Mouse (Mus musculus) forebrain, embryonic 15.5 days (tissue): ENCODE measurements around the gene Uqcr11. TPM values are rescaled to one million over a fixed set of nuclear protein-coding genes. Genes with fewer than 3 reads are reported as not detected.

Experiments used
- ATAC-seq: fragments of 200-750 bp; cut with Nextera tagmentation; replicated peaks from 2 replicates; pipeline ENCODE4 v1.8.0; 2017; ENCODE audit warnings: mild to moderate bottlenecking, moderate TSS enrichment, moderate library complexity
- H3K27ac ChIP-seq: fragments of 300-500 bp; sonication (generic); replicated peaks from 2 replicates; pipeline ENCODE4 v1.5.1; 2015; ENCODE audit warnings: mild to moderate bottlenecking, inconsistent platforms
- H3K27me3 ChIP-seq: fragments of 300-500 bp; sonication (generic); 2 replicates; pipeline ENCODE4 v1.6.1; 2015; ENCODE audit warnings: inconsistent platforms
- H3K36me3 ChIP-seq: fragments of 300-500 bp; sonication (generic); 2 replicates; pipeline ENCODE4 v1.6.1; 2015; ENCODE audit warnings: mild to moderate bottlenecking, inconsistent platforms
- H3K4me1 ChIP-seq: fragments of 300-500 bp; sonication (generic); 2 replicates; pipeline ENCODE4 v1.6.1; 2015; ENCODE audit warnings: inconsistent platforms
- H3K4me2 ChIP-seq: fragments of 300-500 bp; sonication (generic); replicated peaks from 2 replicates; pipeline ENCODE4 v1.6.1; 2015; ENCODE audit warnings: mild to moderate bottlenecking, inconsistent platforms
- H3K4me3 ChIP-seq: fragments of 300-500 bp; sonication (generic); 2 replicates; pipeline ENCODE4 v1.5.1; 2015; ENCODE audit warnings: mild to moderate bottlenecking, inconsistent platforms
- H3K9ac ChIP-seq: fragments of 300-500 bp; sonication (generic); replicated peaks from 2 replicates; pipeline ENCODE4 v1.6.1; 2015; ENCODE audit warnings: mild to moderate bottlenecking, inconsistent platforms
- H3K9me3 ChIP-seq: fragments of 300-500 bp; sonication (generic); 2 replicates; pipeline ENCODE4 v1.6.1; 2016; ENCODE audit warnings: inconsistent platforms
- WGBS: fragments of 180-500 bp; shearing (Covaris S2); methylation state at CpG from one replicate; pipeline ENCODE4 v1.1.7; 2015; ENCODE audit warnings: mixed read lengths; 5-methylcytosine and 5-hydroxymethylcytosine counted together
- polyA plus RNA-seq: library from polyadenylated mRNA; unstranded; fragments of >200 nt; fragmentation: Nextera tagmentation; extraction: Ambion mirVana; gene quantifications from 2 replicates; pipeline ENCODE4 v1.2.1, GENCODE M21; 2015

Uqcr11 gene
- polyA plus RNA-seq, 1 experiment from 2014 or later = 551 TPM

GRCm38 (mm10) chr10:80382641-80383365 is 23.8 kb downstream of the Uqcr11 start:
- H3K4me3 ChIP-seq = peak overlapping the region; percentile 81; the same call in 1 of the 2 replicates
- no peak for ATAC-seq
- H3K4me1 ChIP-seq = peaks cover 33% of the 10 kb centered on the region
- no peaks in the 10 kb centered on the region for H3K27me3 ChIP-seq
- peak overlapping the region; percentile 83 for H3K4me2 ChIP-seq
- no peak overlapping the region for H3K27ac ChIP-seq
- WGBS = 73% methylated on average over 7 of the region's 7 CpGs
- H3K9ac ChIP-seq = peak overlapping the region; percentile 97; the same call in 1 of the 2 replicates
- no peaks in the 10 kb centered on the region for H3K9me3 ChIP-seq
- peaks cover 43% of the 10 kb centered on the region for H3K36me3 ChIP-seq

- 49% methylated on average over 10 of the region's 10 CpGs for WGBS
- Histone ChIP-seq H3K4me3 (no peak overlapping the region), H3K9ac (no peak overlapping the region), H3K4me1 (peaks cover 8% of the 10 kb centered on the region; the same call in 1 of the 2 replicates), H3K27ac (no peak overlapping the region), H3K27me3 (no peaks in the 10 kb centered on the region), H3K4me2 (no peak overlapping the region), H3K36me3 (peaks cover 33% of the 10 kb centered on the region), H3K9me3 (no peaks in the 10 kb centered on the region)
- ATAC-seq = no peak
Observed at GRCm38 (mm10) chr10:80377716-80378115, 28.9 kb downstream of the Uqcr11 start.

- Histone ChIP-seq H3K9me3 (no peaks in the 10 kb centered on the region), H3K27me3 (no peaks in the 10 kb centered on the region), H3K4me2 (no peak overlapping the region), H3K36me3 (peaks cover 18% of the 10 kb centered on the region), H3K4me3 (no peak overlapping the region), H3K27ac (no peak overlapping the region), H3K4me1 (peaks cover 14% of the 10 kb centered on the region), H3K9ac (no peak overlapping the region)
- WGBS = 2% methylated on average over 7 of the region's 7 CpGs
- 0 out of 2 replicates have a peak, but pooled peaks have one; percentile 49 for ATAC-seq
Observed at GRCm38 (mm10) chr10:80376160-80376559, 30.5 kb downstream of the Uqcr11 start.

- Histone ChIP-seq H3K27ac (no peak overlapping the region), H3K9me3 (no peaks in the 10 kb centered on the region), H3K4me1 (peaks cover 13% of the 10 kb centered on the region), H3K9ac (no peak overlapping the region), H3K36me3 (no peaks in the 10 kb centered on the region), H3K4me3 (no peak overlapping the region), H3K27me3 (no peaks in the 10 kb centered on the region), H3K4me2 (no peak overlapping the region)
- 25% methylated on average over 6 of the region's 6 CpGs for WGBS
- ATAC-seq = no peak
Observed at GRCm38 (mm10) chr10:80374063-80374462, 32.6 kb downstream of the Uqcr11 start.

- ATAC-seq = no peak
- Histone ChIP-seq H3K4me3 (no peak overlapping the region), H3K27me3 (no peaks in the 10 kb centered on the region), H3K4me2 (no peak overlapping the region), H3K9me3 (no peaks in the 10 kb centered on the region), H3K4me1 (peaks cover 13% of the 10 kb centered on the region), H3K27ac (no peak overlapping the region), H3K36me3 (no peaks in the 10 kb centered on the region), H3K9ac (no peak overlapping the region)
- 89% methylated on average over 6 of the region's 6 CpGs for WGBS
Observed at GRCm38 (mm10) chr10:80372706-80373105, 33.9 kb downstream of the Uqcr11 start.

GRCm38 (mm10) chr10:80371983-80372382 is 34.6 kb downstream of the Uqcr11 start:
- H3K9me3 ChIP-seq = no peaks in the 10 kb centered on the region
- peak; percentile 7; the same call in 1 of the 2 replicates for ATAC-seq
- H3K4me2 ChIP-seq = peak overlapping the region; percentile 29
- H3K27me3 ChIP-seq = no peaks in the 10 kb centered on the region
- H3K4me1 ChIP-seq = peaks cover 13% of the 10 kb centered on the region
- H3K36me3 ChIP-seq = no peaks in the 10 kb centered on the region
- H3K9ac ChIP-seq = 0 out of 2 replicates have a peak overlapping the region, but pooled peaks have one; percentile 19
- 0 out of 2 replicates have a peak overlapping the region, but pooled peaks have one; percentile 25 for H3K4me3 ChIP-seq
- 48% methylated on average over 9 of the region's 9 CpGs for WGBS
- peak overlapping the region; percentile 54 for H3K27ac ChIP-seq

- no peaks in the 10 kb centered on the region for H3K36me3 ChIP-seq
- H3K9ac ChIP-seq = 0 out of 2 replicates have a peak overlapping the region, but pooled peaks have one; percentile 19
- WGBS = 2% methylated on average over 12 of the region's 12 CpGs
- H3K4me2 ChIP-seq = peak overlapping the region; percentile 29
- peaks cover 13% of the 10 kb centered on the region for H3K4me1 ChIP-seq
- peak overlapping the region; percentile 25 for H3K4me3 ChIP-seq
- H3K27ac ChIP-seq = peak overlapping the region; percentile 54
- no peaks in the 10 kb centered on the region for H3K27me3 ChIP-seq
- no peaks in the 10 kb centered on the region for H3K9me3 ChIP-seq
- ATAC-seq = peak; percentile 75
Observed at GRCm38 (mm10) chr10:80371411-80371966, 35.1 kb downstream of the Uqcr11 start.

- 86% methylated on average over 21 of the region's 21 CpGs for WGBS
- Histone ChIP-seq H3K4me1 (peaks cover 13% of the 10 kb centered on the region), H3K27me3 (no peaks in the 10 kb centered on the region), H3K4me3 (no peak overlapping the region), H3K27ac (no peak overlapping the region), H3K9ac (no peak overlapping the region), H3K9me3 (no peaks in the 10 kb centered on the region), H3K36me3 (no peaks in the 10 kb centered on the region), H3K4me2 (no peak overlapping the region)
- no peak for ATAC-seq
Observed at GRCm38 (mm10) chr10:80369995-80370747, 36.5 kb downstream of the Uqcr11 start.

- Histone ChIP-seq H3K4me1 (peaks cover 16% of the 10 kb centered on the region), H3K4me3 (no peak overlapping the region), H3K9me3 (no peaks in the 10 kb centered on the region), H3K27ac (no peak overlapping the region), H3K9ac (no peak overlapping the region), H3K27me3 (0 out of 2 replicates have a peak, but pooled peaks cover 10% of the 10 kb centered on the region), H3K4me2 (no peak overlapping the region), H3K36me3 (no peaks in the 10 kb centered on the region)
- WGBS = 90% methylated on average over 6 of the region's 6 CpGs
- ATAC-seq = no peak
Observed at GRCm38 (mm10) chr10:80368392-80368791, 38.2 kb downstream of the Uqcr11 start.

- H3K4me2 ChIP-seq = no peak overlapping the region
- 68% methylated on average over 5 of the region's 5 CpGs for WGBS
- no peaks in the 10 kb centered on the region for H3K9me3 ChIP-seq
- no peaks in the 10 kb centered on the region for H3K36me3 ChIP-seq
- no peak overlapping the region for H3K4me3 ChIP-seq
- ATAC-seq = no peak
- H3K27me3 ChIP-seq = 0 out of 2 replicates have a peak, but pooled peaks cover 10% of the 10 kb centered on the region
- H3K9ac ChIP-seq = no peak overlapping the region
- H3K27ac ChIP-seq = no peak overlapping the region
- H3K4me1 ChIP-seq = peaks cover 16% of the 10 kb centered on the region
Observed at GRCm38 (mm10) chr10:80367954-80368353, 38.7 kb downstream of the Uqcr11 start.

- no peaks in the 10 kb centered on the region for H3K9me3 ChIP-seq
- WGBS = 76% methylated on average over 6 of the region's 6 CpGs
- no peak overlapping the region for H3K9ac ChIP-seq
- H3K27ac ChIP-seq = no peak overlapping the region
- 0 out of 2 replicates have a peak, but pooled peaks cover 10% of the 10 kb centered on the region for H3K27me3 ChIP-seq
- H3K4me2 ChIP-seq = no peak overlapping the region
- 0 out of 2 replicates have a peak, but pooled peaks cover 3% of the 10 kb centered on the region for H3K4me1 ChIP-seq
- no peak for ATAC-seq
- H3K4me3 ChIP-seq = no peak overlapping the region
- H3K36me3 ChIP-seq = no peaks in the 10 kb centered on the region
Observed at GRCm38 (mm10) chr10:80365736-80366135, 40.9 kb downstream of the Uqcr11 start.

- Histone ChIP-seq H3K4me1 (0 out of 2 replicates have a peak, but pooled peaks cover 3% of the 10 kb centered on the region), H3K27me3 (0 out of 2 replicates have a peak, but pooled peaks cover 10% of the 10 kb centered on the region)
- no peak for ATAC-seq
Observed at GRCm38 (mm10) chr10:80363734-80364133, 42.9 kb downstream of the Uqcr11 start.

More at GRCm38 (mm10) chr10:80363734-80364133, 42.9 kb downstream of the Uqcr11 start:
- Histone ChIP-seq H3K9ac (no peak overlapping the region), H3K4me2 (no peak overlapping the region), H3K9me3 (no peaks in the 10 kb centered on the region), H3K27ac (no peak overlapping the region), H3K4me3 (no peak overlapping the region), H3K36me3 (no peaks in the 10 kb centered on the region)
- 36% methylated on average over 6 of the region's 6 CpGs for WGBS
